Mouse (Mus musculus) layer of hippocampus, postnatal 10 days (tissue): ENCODE results near the gene Gpr132. TPM values are rescaled to one million over a fixed set of nuclear protein-coding genes. Genes with fewer than 3 reads are reported as not detected.
"Not testable (repeated sequence)": the region's sequence is repeated elsewhere in the genome, so short reads cannot be mapped to it uniquely, and the experiment has no call there.

Experiments
- DNase-seq, 2 experiments: peaks; one replicate each; pipeline ENCODE4 v3.0.0; 2021; ENCODE audit warnings: low spot score in 2 of 2
- total RNA-seq, 2 experiments: library from RNA; stranded (reverse); gene quantifications; 2 replicates each; pipeline ENCODE4 v1.2.3; 2021

The Gpr132 gene
- total RNA-seq, 2 experiments from 2014 or later, result not detected

- no peak for DNase-seq
Observed at GRCm38 (mm10) chr12:112821216-112821615, 46.8 kb downstream of the Gpr132 start.

GRCm38 (mm10) chr12:112820401-112820999, 47.5 kb downstream of the Gpr132 start:
- DNase-seq, result no peak

- DNase-seq, result no peak
Observed at GRCm38 (mm10) chr12:112819057-112819662, 48.9 kb downstream of the Gpr132 start.

- DNase-seq, result not testable (repeated sequence)
Observed at GRCm38 (mm10) chr12:112816866-112817265, 51.2 kb downstream of the Gpr132 start.

GRCm38 (mm10) chr12:112816294-112816693, 51.7 kb downstream of the Gpr132 start:
- peak; percentile 66 to 70 for DNase-seq

GRCm38 (mm10) chr12:112814682-112815470, 53.2 kb downstream of the Gpr132 start:
- no peak for DNase-seq

GRCm38 (mm10) chr12:112813370-112813769, 54.7 kb downstream of the Gpr132 start:
- no peak for DNase-seq

GRCm38 (mm10) chr12:112810092-112810885, 57.7 kb downstream of the Gpr132 start:
- DNase-seq, result no peak

GRCm38 (mm10) chr12:112809641-112810040, 58.4 kb downstream of the Gpr132 start:
- no peak for DNase-seq

- DNase-seq, result peak; percentile 90 to 94
Observed at GRCm38 (mm10) chr12:112808587-112809364, 59.3 kb downstream of the Gpr132 start, which contains the start of gene Clba1. Gene Clba1, plus strand, starts transcription at chr12:112808937.

GRCm38 (mm10) chr12:112808212-112808586, 59.8 kb downstream of the Gpr132 start:
- DNase-seq, result no peak

- no peak for DNase-seq
Observed at GRCm38 (mm10) chr12:112807796-112808195, 60.2 kb downstream of the Gpr132 start.

- no peak for DNase-seq
Observed at GRCm38 (mm10) chr12:112806044-112806443, 62.0 kb downstream of the Gpr132 start.

GRCm38 (mm10) chr12:112804046-112804445, 64.0 kb downstream of the Gpr132 start:
- DNase-seq, result no peak

- DNase-seq, result no peak
Observed at GRCm38 (mm10) chr12:112802917-112803316, 65.1 kb downstream of the Gpr132 start.

- no peak for DNase-seq
Observed at GRCm38 (mm10) chr12:112801864-112802846, 65.9 kb downstream of the Gpr132 start, which contains the start of gene Ahnak2. Gene Ahnak2, minus strand, starts transcription at chr12:112802657.
